Mouse (Mus musculus) activated CD4-positive, CD25-positive, alpha-beta regulatory T cell, adult 4 months (primary cell): ENCODE measurements at regions not wholly inside any gene's neighbourhood (a gene's known extent, or its start where the extent isn't known, plus 50 kb on each side); places are given as distances from the start of the nearest gene placed in this dataset.
"Not testable (repeated sequence)": the region's sequence is repeated elsewhere in the genome, so short reads cannot be mapped to it uniquely, and the experiment has no call there.

Source experiments
- ATAC-seq: one replicate; pipeline ENCODE4 v1.8.0; 2017

DNA sequence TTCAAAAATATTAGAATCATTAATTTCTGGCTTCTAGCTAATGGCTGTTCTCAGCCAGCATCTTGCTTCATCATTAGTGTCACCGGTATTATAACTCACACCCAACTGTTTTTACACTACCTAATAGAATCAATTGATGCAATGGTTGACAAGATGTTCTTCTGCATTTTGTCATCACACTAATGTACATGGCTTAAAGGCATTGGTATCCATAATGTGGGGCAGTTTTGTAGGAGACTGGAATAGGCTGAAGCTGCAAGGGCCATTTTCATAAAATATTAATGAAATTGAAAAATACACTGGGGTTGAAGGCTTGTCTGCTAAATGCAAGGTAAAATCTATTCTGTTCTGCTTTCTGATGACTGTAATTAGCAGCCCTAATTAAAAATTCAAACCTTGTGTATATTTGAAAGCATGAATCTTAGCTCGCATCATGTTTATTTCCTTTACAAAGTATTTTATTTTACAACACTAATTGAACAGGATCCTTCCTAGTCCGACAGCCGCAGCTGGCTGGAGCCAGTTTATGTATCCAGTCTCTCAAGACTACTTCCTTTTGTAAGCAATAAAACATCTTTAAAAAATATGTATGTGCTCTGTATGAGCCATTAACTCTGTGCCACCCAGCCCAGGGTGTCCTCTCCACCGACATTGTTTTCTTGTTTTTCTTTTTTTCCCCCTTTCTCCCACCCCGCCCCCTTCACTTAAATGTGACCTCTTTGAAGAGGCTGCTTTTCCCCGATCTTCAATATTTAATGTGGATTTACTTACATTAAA is 259.6 kb downstream of the Pou4f1 start:
- no peak for ATAC-seq

DNA sequence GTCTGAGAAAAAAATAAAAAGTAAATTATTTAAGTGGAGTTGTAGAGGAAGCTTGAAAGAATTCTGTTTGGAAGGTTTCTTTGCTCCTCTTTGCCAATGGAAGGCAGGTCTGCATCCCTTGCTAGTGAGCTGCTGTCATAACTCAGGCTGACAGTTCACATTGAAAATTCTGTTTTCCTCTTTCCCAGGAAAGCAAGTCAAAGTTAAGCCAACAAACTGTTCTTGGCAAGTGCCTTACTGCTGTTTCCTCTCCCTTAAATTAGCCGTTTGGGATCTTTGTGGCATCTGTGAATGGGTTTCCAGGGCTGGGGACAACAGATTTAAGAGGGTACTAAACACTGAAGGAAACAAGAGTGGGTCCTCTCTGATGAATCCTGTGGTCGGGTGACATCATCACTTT is 261.2 kb downstream of the Pou4f1 start:
- ATAC-seq, result no peak

- no peak for ATAC-seq
Observed at GRCm38 (mm10) chr14:104203239-104203986, 264.4 kb downstream of the Pou4f1 start.

DNA sequence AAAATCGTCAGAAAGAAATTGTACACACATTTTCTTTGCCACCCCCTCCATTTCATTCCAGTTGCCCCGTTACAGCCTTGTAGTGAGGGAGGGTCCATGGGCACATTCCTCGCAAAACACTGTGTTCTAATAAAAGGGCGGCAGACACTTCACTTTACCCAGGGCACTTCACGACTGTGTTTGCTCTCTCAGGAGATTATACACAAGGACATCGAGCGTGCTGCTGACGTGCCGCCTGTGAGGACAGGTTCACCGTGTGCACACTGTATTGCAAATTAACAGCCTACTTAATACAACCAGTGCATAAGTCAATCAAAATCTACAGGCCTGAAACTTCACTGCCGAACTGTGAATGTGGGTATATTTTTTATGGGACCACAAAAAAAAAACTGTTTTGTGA is 274.6 kb downstream of the Pou4f1 start:
- no peak for ATAC-seq

GRCm38 (mm10) chr14:104175122-104175521 is 292.7 kb downstream of the Pou4f1 start:
- no peak for ATAC-seq

DNA sequence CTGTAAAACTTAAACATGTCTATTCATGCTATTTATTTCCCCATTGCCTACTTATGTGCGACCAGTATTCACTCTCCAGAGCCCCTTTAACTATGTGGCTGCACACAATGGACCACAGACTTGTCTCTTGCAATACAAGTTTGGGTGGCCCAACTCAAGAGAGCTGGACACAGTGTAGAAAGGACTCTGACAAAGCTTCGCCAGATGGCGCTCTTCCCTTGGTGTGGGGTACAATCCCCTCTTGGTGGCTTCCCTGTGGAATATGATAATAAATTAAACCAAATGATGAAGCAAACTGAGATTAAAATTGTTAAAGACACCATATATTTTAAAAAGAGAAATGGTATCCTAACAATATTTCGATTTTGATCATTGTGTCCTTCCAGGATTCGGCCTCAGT is 302.6 kb upstream of the Ednrb start:
- ATAC-seq, result no peak

GRCm38 (mm10) chr14:104145395-104145794 is 301.2 kb upstream of the Ednrb start:
- no peak for ATAC-seq

DNA sequence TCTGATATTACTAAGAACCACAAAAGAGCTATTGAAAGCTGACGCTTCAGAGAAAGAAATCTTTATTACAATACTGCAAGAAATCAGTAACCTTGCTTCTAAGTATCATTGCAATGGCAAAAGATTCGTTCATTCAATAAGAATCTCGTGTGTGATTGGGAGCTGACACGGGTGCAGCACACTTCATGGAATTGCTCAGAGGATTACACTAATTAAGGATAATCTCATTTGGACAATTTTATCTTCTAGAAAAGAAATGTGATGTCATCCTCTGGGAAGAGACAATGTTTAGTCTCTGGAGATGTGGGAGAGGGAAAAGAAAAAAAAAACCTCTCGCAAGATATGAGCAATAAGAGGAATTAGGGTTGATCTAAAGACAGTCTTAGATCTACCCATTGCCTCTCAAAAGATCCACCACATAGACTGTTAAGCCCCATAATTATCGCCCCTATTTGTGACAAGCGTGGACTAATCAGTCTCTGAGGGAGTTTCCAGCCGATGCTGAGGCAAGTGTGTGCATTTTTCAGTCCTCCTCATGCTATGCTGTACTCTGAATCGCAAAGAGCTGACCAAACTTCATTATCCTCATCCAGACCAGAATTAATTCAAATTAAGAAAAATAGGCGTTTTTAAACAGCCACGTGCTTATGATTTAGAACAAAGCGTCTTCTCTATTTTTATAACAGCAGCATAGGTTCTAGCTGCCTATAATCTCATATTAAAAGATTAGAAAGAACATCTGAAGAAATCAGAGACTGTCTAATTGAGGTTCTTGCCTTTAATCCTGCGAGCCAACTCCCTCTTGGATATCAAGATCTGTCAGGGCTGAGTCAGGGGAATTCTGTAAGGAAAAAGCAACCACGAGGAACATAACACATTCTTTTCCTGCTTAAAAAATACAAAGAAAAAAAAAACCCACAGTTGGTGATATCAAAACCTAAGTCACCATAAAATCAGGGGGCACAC is 271.1 kb upstream of the Ednrb start:
- no peak for ATAC-seq

DNA sequence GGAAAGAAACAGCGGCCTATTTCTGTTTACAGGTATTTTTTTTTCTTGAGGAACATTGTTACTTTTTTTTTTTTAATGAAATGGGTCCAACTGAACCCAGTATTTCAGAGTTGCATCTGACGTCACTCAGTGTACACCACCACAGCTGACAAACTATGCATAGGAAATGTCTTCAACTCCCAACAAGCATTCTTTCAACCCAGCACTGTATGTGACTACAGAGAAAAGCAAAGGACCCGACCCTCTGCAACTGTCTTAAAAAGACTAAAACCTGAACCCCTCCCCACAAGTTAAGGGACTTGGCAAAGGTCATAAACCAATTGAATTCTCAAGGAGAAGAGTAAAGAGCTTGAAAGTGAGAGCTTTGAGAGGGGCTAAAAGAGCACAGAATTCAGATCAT is 270.0 kb upstream of the Ednrb start:
- no peak for ATAC-seq

DNA sequence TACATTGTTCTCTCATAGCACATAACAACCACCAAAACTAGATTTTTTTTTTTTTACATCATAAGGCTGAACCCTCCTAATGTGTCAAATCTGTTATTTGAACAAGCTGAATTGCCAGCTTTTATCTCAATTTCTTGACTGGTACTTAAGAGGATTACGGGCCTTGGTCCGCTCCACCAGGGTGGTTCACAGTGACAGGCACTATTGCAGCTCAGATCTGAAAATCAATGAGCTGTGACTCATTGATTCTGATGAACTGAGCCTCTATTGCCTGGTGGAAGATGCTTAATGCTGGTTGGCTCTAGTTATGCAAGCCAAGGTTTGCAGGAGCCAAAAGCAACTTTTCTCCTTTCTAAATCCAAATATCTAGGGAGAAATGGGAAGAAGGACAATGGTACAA is 269.2 kb upstream of the Ednrb start:
- ATAC-seq, result no peak

DNA sequence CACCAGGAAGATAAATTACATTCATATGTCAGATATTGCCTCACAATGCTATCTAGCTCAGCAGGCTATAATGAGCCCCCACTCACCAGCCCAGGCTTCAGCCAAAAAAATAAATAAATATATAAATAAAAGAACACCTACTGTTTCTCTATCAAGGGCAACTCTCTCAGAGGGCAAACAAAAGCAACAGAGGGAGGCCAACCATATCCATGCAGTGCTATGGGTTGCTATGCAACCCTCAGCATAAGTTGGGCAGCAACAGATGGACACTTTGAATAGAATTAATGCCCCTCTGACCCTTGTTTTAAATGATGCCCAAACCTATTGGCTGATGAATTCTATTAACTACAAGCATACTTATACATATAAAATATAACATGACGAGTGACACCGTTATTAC is 242.2 kb upstream of the Ednrb start:
- ATAC-seq, result no peak

DNA sequence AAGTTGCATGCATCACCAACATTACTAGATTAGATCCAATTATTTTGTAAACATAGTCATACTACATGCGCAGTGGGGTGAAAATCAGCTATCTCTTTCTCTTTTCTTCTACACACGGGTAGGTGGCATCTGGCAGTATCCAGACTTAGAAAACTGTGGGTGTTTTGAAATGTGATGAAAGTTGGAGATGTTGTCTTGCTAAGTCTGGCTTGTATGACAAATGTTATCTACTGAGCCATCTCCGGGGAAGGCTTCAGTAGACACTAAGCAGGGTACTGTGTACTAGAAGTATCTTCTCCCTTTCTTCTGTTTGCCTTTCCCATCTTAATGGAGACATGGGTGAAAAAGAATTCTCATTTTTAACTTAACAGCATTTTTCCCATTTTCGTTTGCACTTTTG is 220.0 kb upstream of the Ednrb start:
- ATAC-seq, result not testable (repeated sequence)

- no peak for ATAC-seq
Observed at GRCm38 (mm10) chr14:104053697-104054096, 209.5 kb upstream of the Ednrb start.

- peak; percentile 40 for ATAC-seq
Observed at GRCm38 (mm10) chr14:104038628-104039325, 194.6 kb upstream of the Ednrb start.

GRCm38 (mm10) chr14:104033606-104034005 is 189.4 kb upstream of the Ednrb start:
- no peak for ATAC-seq

DNA sequence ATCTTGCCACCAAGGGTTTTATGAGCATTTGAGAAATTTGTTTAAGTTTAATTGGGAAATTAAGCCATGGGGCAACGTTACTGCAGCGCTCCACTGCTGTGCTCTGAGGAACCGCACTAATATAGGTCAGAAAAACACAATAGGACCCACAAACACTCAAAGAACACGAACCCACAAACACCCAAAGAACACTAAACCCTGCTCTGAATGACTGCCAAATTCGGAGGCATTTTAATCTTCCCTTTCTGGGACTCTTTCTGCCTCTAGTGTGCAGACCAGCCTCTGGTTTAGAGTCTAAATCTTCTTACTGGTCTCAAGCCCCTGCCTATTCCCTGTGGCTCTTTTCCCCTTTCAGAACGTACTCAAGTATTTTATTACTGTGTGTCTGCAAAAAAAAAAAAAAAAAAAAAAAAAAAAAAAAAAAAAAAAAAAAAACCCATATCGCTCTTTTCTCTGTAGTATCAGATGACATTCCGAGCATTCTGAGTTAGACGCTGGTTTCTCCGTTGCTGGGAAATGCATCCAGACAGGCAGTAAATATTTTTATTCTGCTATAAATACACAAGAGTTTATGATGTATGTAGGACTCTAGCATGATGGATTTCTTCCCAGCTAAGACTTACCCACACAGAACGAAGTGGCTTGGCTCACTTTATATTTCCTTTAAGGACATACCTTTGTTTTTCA is 186.7 kb upstream of the Ednrb start:
- ATAC-seq, result no peak

- ATAC-seq, result no peak
Observed at GRCm38 (mm10) chr14:104029668-104030530, 185.7 kb upstream of the Ednrb start.

DNA sequence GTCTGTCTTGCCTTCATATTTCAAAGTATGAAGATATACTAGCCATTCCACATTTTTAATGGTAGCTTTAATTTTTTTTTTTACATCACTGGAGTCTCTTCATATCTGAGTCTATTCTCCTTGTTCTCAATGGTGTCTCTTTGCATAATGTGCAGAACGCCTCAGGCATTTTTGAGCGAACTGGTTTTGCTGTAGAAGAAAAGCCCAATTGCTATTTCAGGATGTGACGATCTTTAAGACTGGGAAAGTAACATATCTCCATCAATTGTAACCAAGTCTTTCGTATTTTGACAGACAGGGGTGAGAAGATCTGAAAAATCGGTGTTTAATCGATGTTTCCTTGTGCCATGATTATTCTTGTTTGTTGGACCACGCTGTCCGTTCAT is 183.7 kb upstream of the Ednrb start:
- no peak for ATAC-seq

DNA sequence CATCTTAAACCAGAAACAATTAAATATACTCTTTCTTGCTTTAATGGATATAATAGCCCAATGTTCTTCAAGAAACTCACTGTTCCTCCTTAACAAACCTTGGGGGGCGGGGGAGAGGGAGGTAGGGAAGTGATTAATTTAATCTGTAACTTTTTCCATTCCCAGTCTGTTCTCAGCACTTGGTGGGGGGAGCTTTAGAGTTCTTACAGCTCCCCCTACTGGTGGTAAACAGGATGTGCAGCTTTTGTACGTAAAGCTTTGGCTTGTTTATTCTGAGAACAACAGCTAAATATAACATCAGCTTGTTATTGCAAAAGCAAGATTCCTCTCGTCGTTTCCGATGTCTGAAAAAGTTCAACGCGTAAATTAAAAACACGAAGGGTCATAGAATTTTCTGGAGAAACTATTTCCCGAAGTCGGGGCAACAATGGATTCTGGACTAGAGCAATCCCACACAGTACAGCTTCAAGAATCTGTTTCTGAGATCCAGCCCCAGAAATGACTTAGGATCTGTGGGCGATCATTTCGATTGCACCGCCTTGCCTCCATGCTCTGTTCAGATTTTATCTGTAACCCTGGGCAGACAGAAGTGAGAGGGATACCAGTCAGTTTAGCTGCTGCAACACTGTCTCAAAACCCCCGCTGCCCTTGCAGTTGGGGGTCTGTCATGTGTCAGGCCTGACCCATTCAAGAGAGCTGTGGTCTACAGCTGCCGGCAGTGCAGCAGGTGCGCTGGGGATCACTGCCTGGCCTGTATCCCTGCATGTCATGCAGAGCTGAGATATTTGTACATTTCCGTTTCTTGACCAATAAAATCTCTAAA is 183.1 kb upstream of the Ednrb start:
- peak; percentile 61 for ATAC-seq

- no peak for ATAC-seq
Observed at GRCm38 (mm10) chr14:104008538-104008937, 164.3 kb upstream of the Ednrb start.
